Mouse (Mus musculus) thymus, postnatal 4 days (tissue): Measurements from ENCODE around the gene Nr1i3.

Source experiments
- DNase-seq: peaks from one replicate; pipeline ENCODE4 v3.0.0; 2021

The Nr1i3 gene

GRCm38 (mm10) chr1:171213801-171214496 lies at the start of gene Nr1i3:
Nr1i3 (plus strand) TSS chr1:171213970.
- no peak for DNase-seq

GRCm38 (mm10) chr1:171164258-171164657 lies 49.5 kb upstream of the Nr1i3 start:
- no peak for DNase-seq

GRCm38 (mm10) chr1:171165629-171166345 lies 48.0 kb upstream of the Nr1i3 start:
- no peak for DNase-seq

- DNase-seq = no peak
These were observed 44.9 kb upstream of the Nr1i3 start for GRCm38 (mm10) chr1:171168906-171169305.

- no peak for DNase-seq
These were observed 43.9 kb upstream of the Nr1i3 start for GRCm38 (mm10) chr1:171169913-171170312.

GRCm38 (mm10) chr1:171171138-171171537 lies 42.6 kb upstream of the Nr1i3 start:
- DNase-seq = no peak

GRCm38 (mm10) chr1:171172779-171173178 lies 41.0 kb upstream of the Nr1i3 start:
- no peak for DNase-seq

GRCm38 (mm10) chr1:171179487-171180171 lies 34.1 kb upstream of the Nr1i3 start:
- DNase-seq = no peak

- no peak for DNase-seq
These were observed 30.7 kb upstream of the Nr1i3 start for GRCm38 (mm10) chr1:171183025-171183424.

- DNase-seq = no peak
These were observed 30.1 kb upstream of the Nr1i3 start for GRCm38 (mm10) chr1:171183620-171184019.

GRCm38 (mm10) chr1:171184314-171184713 lies 29.5 kb upstream of the Nr1i3 start:
- DNase-seq = peak; percentile 56

- DNase-seq = no peak
These were observed 28.1 kb upstream of the Nr1i3 start for GRCm38 (mm10) chr1:171185655-171186054.

GRCm38 (mm10) chr1:171187851-171188700 lies 25.7 kb upstream of the Nr1i3 start:
- no peak for DNase-seq

- no peak for DNase-seq
These were observed 24.7 kb upstream of the Nr1i3 start for GRCm38 (mm10) chr1:171189046-171189445.

GRCm38 (mm10) chr1:171189476-171190114 lies 24.2 kb upstream of the Nr1i3 start:
- DNase-seq = no peak

GRCm38 (mm10) chr1:171190832-171191231 lies 22.9 kb upstream of the Nr1i3 start:
- no peak for DNase-seq

GRCm38 (mm10) chr1:171192283-171192682 lies 21.5 kb upstream of the Nr1i3 start:
- no peak for DNase-seq

GRCm38 (mm10) chr1:171193093-171193840 lies 20.5 kb upstream of the Nr1i3 start:
- DNase-seq = no peak

GRCm38 (mm10) chr1:171193911-171194830 lies 19.6 kb upstream of the Nr1i3 start:
- DNase-seq = no peak

GRCm38 (mm10) chr1:171195046-171195822 lies 18.5 kb upstream of the Nr1i3 start:
- no peak for DNase-seq
